Mouse (Mus musculus) left cerebral cortex, postnatal 4 days (tissue): ENCODE data around the gene H60b. TPM values are rescaled to one million over a fixed set of nuclear protein-coding genes. Genes with fewer than 3 reads are reported as not detected.

Experiments
- total RNA-seq, 2 experiments: library from RNA; stranded (reverse); gene quantifications; 2 replicates each; pipeline ENCODE4 v1.2.3; 2021

The H60b gene
- total RNA-seq, 2 experiments from 2014 or later = 0.34 to 0.36 TPM

Other genes starting within 250 kb of the H60b start
- not detected for gene 4930444G20Rik, start 90.5 kb upstream of the H60b start, total RNA-seq
- 1 to 10 TPM in 1 of 2 experiments, under 1 TPM in 1; 0.77 to 2.1 TPM for gene E030030I06Rik, start 9.3 kb upstream of the H60b start, total RNA-seq
- gene Raet1e, start within 50 bp of the H60b start, total RNA-seq = under 1 TPM; 0.42 to 0.44 TPM
- under 1 TPM in 1 of 2 experiments, not detected in 1; 0.28 TPM for gene Raet1d, start 202.0 kb downstream of the H60b start, total RNA-seq